Mouse (Mus musculus) E14TG2a.4 (cell line): ENCODE measurements around the gene Paxip1.

Experiments
- H3K27me3 ChIP-seq: 2 replicates; pipeline ENCODE4 v1.6.1; 2014; ENCODE audit warnings: low read length, control low read depth; ENCODE audit not compliant: insufficient read depth
- H3K36me3 ChIP-seq: 2 replicates; pipeline ENCODE4 v1.6.1; 2014; ENCODE audit warnings: low read length, control low read depth; ENCODE audit not compliant: insufficient read depth
- H3K4me1 ChIP-seq: replicated peaks from 2 replicates; pipeline ENCODE4 v1.6.1; 2014; ENCODE audit warnings: low read depth, low read length, control low read depth
- H3K4me3 ChIP-seq: replicated peaks from 2 replicates; pipeline ENCODE4 v1.5.1; 2014; ENCODE audit warnings: mild to moderate bottlenecking, low read length
- H3K9me3 ChIP-seq: 2 replicates; pipeline ENCODE4 v1.6.1; 2014; ENCODE audit warnings: low read length, control low read depth
- CTCF ChIP-seq: conservative IDR thresholded peaks from 2 replicates; pipeline ENCODE4 v1.5.1; 2014; ENCODE audit warnings: low read length
- NANOG ChIP-seq: IDR thresholded peaks from 2 replicates; pipeline ENCODE4 v1.6.1; 2014; ENCODE audit warnings: borderline replicate concordance, low read length, mixed read lengths
- POU5F1 ChIP-seq: IDR thresholded peaks from 2 replicates; pipeline ENCODE4 v1.6.1; 2014; ENCODE audit warnings: low read length, borderline replicate concordance

Paxip1 gene

DNA sequence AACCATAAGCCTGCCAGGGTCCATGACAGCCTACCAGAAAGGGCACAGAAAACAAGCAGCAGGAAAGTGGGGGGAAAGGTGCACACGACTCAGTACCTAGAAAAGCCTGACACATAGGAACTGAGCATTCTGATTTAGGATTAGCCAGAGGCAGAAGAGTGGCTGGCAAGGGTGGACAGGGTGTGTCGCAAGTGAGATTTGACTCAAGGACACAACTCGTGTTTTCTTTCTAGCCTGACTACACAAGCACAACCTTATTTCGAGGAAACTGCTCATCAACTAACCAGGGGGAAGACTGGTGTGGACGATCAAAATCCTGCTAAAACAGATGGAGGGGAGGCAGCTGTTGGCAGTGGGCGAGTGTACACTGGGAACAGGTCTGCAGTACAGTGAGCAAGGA lies 52.3 kb downstream of the Paxip1 start:
- no peak overlapping the region for H3K4me3 ChIP-seq
- H3K27me3 ChIP-seq = no peaks in the 10 kb centered on the region
- no peaks in the 10 kb centered on the region for H3K4me1 ChIP-seq
- no peak for TF ChIP-seq NANOG
- no peak for TF ChIP-seq POU5F1
- no peak for TF ChIP-seq CTCF
- H3K36me3 ChIP-seq = peaks cover 44% of the 10 kb centered on the region
- H3K9me3 ChIP-seq = no peaks in the 10 kb centered on the region

DNA sequence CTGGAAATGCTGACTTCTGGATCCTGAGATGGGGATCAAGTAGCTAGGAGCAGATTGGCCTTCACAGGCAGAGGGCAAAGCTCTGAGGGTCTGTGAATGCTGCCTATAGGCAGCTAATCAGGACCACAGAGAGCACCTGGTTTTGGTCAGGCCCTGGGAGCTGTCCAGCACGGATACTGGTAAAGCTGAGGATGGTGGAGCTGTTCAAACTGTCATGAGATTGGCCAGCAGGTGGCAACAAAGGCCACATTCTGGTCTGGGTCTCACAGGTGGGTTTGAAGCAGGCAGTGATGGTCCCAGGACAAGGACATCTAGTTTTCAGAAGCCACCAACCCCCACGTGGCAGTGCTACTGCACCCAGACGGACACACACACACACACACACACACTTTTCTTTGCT lies 54.3 kb downstream of the Paxip1 start:
- peak; percentile 42 for TF ChIP-seq CTCF
- no peak for TF ChIP-seq NANOG
- H3K4me1 ChIP-seq = no peaks in the 10 kb centered on the region
- no peaks in the 10 kb centered on the region for H3K9me3 ChIP-seq
- peaks cover 23% of the 10 kb centered on the region for H3K36me3 ChIP-seq
- no peaks in the 10 kb centered on the region for H3K27me3 ChIP-seq
- H3K4me3 ChIP-seq = no peak overlapping the region

DNA sequence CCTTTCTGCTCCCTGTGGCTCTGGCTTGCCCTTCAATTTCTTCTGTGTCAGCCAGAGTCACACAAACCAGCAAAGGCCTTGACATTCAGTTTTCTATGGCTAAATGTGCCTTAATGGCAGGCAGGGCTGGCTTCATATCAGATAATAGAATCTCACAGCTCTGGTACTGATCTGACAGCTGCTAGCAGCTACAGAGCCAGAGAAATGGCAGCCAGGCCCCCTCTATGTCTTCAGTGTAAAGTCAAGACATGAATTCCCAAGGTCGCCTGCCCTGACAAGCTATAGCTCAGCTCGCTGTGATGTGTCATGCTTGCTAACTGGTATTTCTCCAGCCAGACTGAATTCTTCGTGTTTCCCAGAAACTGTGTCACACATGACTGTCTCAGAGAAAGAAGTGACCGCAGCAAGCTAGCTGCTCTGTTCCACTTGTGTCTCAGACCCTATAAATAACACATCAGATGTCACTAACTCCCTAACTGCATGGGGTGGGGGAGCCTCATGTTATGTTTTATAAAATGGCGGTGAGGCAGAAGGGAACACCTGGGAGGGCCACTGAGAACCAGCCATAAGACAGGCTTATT lies 59.1 kb downstream of the Paxip1 start:
- TF ChIP-seq POU5F1 (no peak), NANOG (no peak), CTCF (no peak)
- Histone ChIP-seq H3K4me3 (no peak overlapping the region), H3K9me3 (no peaks in the 10 kb centered on the region), H3K36me3 (no peaks in the 10 kb centered on the region), H3K4me1 (no peaks in the 10 kb centered on the region), H3K27me3 (no peaks in the 10 kb centered on the region)

DNA sequence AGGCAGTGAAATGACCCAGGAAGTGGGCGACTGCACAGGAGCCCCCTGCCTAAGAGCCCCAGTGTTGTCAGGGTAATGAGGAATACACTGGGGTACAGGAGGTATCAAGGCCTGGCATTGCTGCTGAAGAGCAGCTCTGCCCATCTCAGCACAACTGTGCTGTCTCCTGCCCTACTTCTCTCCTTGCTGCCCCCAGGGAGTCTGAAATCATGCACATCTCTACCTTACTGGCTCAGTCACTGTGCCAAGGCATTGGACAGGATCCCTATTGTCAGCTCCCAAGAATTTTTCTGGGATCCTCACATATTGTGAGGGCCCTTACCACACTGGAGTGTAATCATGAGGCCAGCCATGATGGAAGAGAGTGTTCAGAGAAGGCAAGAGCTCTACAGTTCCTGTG lies 60.1 kb downstream of the Paxip1 start:
- Histone ChIP-seq H3K9me3 (no peaks in the 10 kb centered on the region), H3K27me3 (no peaks in the 10 kb centered on the region), H3K36me3 (no peaks in the 10 kb centered on the region), H3K4me1 (no peaks in the 10 kb centered on the region), H3K4me3 (no peak overlapping the region)
- TF ChIP-seq POU5F1 = no peak

DNA sequence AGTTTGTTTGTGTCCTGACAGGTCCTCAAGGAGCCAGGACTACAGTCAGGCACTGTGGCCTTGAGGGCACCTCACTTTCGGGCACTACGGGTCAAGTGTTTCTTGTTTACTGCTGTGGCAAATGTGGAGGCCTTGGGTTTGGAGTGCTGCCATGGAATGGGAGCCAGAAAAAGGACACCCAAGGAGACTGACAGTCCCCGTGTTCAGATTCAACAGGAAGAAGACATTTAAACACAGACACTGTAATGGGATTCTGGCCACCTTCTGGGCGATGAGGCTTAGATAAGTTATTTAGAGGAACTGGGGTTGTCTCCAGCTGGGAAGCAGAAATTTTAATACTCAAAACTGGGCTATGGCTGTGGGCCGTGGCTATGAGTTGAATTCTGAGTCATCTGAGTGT lies 60.8 kb downstream of the Paxip1 start:
- H3K9me3 ChIP-seq = no peaks in the 10 kb centered on the region
- no peaks in the 10 kb centered on the region for H3K4me1 ChIP-seq
- no peaks in the 10 kb centered on the region for H3K36me3 ChIP-seq
- TF ChIP-seq POU5F1 (no peak), NANOG (no peak), CTCF (no peak)
- no peaks in the 10 kb centered on the region for H3K27me3 ChIP-seq
- H3K4me3 ChIP-seq = no peak overlapping the region

DNA sequence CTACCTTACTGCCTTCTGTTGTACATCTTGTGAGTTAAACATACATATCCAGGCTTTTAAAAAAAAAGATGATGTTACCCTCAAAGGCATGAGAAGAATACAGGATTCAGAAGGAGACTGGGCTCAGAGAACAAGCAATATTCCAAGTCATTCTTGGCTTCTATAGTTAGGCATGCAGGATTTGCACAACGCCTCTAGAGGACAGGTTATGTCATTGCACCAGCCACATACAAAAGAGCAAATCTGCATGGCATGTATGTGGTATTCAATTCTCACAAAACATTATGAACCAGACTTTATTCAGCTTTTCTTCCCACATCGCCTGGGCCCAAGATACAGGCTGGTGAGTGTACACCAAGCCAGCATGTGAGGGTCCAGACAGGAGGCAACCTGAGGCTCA lies 67.0 kb downstream of the Paxip1 start:
- Histone ChIP-seq H3K36me3 (no peaks in the 10 kb centered on the region), H3K4me1 (no peaks in the 10 kb centered on the region), H3K4me3 (no peak overlapping the region), H3K27me3 (no peaks in the 10 kb centered on the region), H3K9me3 (no peaks in the 10 kb centered on the region)
- TF ChIP-seq CTCF = peak; percentile 97
- no peak for TF ChIP-seq POU5F1
- no peak for TF ChIP-seq NANOG

DNA sequence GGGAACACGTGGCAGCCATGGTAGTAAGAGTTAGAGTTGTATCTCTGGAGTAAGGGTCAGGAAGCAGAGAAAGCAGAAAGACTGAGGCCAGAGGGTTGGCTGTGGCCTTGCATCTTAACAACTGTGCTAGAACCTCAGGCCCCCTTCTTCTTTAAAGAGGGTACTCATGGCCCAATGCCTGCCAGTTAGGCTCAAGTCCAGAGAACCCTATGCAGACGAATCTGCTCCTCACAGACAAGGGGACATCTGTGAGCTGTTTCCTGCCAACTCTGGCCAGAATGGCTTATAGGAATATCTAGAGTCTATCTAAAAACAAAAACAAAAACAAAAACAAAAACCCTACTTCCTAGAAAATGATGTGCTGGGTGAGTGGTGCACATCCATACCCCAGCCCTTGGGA lies 72.2 kb downstream of the Paxip1 start:
- no peaks in the 10 kb centered on the region for H3K4me1 ChIP-seq
- TF ChIP-seq NANOG = no peak
- no peak for TF ChIP-seq POU5F1
- TF ChIP-seq CTCF = no peak
- no peaks in the 10 kb centered on the region for H3K27me3 ChIP-seq
- no peaks in the 10 kb centered on the region for H3K9me3 ChIP-seq
- no peak overlapping the region for H3K4me3 ChIP-seq
- no peaks in the 10 kb centered on the region for H3K36me3 ChIP-seq

DNA sequence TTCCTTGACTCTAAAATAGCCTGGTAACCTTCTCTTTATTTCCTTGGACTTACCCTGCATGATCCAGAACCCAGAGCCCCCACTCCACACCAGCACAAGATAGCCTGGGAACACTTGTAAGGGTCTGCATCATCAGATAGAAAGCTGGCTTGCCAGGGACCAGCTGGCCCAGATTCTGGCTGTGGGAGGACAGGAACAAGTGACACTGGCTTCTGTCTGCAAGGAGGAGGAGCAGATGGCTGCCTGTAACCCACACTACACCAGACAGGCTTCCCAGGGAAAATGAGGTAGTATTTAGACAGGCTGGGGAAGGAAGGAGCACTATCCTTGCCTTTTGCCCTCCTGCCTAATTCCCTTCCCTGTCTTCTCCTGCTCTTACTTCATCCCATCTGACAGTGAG lies 74.2 kb downstream of the Paxip1 start:
- H3K27me3 ChIP-seq = no peaks in the 10 kb centered on the region
- no peak overlapping the region for H3K4me3 ChIP-seq
- TF ChIP-seq POU5F1 (no peak), CTCF (no peak), NANOG (no peak)
- no peaks in the 10 kb centered on the region for H3K36me3 ChIP-seq
- H3K9me3 ChIP-seq = no peaks in the 10 kb centered on the region
- no peaks in the 10 kb centered on the region for H3K4me1 ChIP-seq

DNA sequence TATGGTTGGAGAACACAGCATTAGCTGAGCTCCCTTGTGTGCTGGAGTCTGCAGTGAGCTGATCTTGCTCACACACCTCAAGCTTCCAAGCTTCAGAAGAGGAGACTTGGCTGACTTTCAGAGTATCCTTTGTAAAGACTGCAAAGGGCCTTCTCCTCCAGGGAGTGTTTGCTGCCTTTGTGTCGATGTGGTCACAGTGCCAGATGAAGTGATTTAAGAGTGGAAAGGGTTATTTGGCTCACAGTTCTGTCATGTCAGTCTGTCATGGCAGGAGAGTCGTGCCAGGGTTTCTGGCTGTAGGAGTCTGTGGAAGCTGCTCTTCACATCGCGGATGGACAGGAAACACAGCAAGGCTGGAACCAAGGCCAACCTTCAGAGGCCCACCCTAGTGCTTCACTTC lies 75.5 kb downstream of the Paxip1 start:
- no peaks in the 10 kb centered on the region for H3K9me3 ChIP-seq
- no peak overlapping the region for H3K4me3 ChIP-seq
- no peaks in the 10 kb centered on the region for H3K36me3 ChIP-seq
- TF ChIP-seq NANOG (no peak), POU5F1 (no peak), CTCF (no peak)
- no peaks in the 10 kb centered on the region for H3K27me3 ChIP-seq
- H3K4me1 ChIP-seq = peaks cover 12% of the 10 kb centered on the region

DNA sequence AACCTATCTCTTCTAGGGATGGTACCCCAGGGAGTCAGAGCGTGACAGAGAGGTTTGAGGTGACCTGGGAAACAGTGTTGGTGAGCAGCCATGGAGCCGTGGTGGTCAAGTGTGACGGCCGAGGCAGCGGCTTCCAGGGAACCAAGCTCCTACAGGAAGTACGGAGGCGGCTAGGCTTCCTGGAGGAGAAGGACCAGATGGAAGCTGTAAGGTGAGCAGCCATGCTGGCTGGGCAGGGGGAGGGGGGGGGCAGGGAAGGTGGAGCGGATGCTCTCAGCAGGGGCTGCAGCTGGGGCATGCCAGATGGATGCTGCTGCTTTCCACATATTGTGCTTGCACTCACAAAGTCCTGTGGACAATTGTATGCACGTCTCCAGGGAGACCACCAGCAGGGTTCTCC lies 77.1 kb downstream of the Paxip1 start:
- Histone ChIP-seq H3K4me3 (no peak overlapping the region), H3K36me3 (no peaks in the 10 kb centered on the region), H3K4me1 (peaks cover 22% of the 10 kb centered on the region), H3K9me3 (no peaks in the 10 kb centered on the region), H3K27me3 (no peaks in the 10 kb centered on the region)
- no peak for TF ChIP-seq CTCF
- no peak for TF ChIP-seq NANOG
- no peak for TF ChIP-seq POU5F1
